Mouse (Mus musculus) cerebellum, adult 2 months (tissue): ENCODE data around the gene Rubcnl. TPM values are rescaled to one million over a fixed set of nuclear protein-coding genes. Genes with fewer than 3 reads are reported as not detected.

Source experiments
- DNase-seq, 2 experiments: peaks; one replicate each; pipeline ENCODE4 v3.0.0; 2021
- H3K27ac ChIP-seq: fragments of 200-500 bp; 2 replicates; pipeline ENCODE4 v1.5.1; 2012; ENCODE audit warnings: low read length, control low read depth, inconsistent platforms; ENCODE audit not compliant: insufficient read depth
- H3K27me3 ChIP-seq: fragments of 200-500 bp; 2 replicates; pipeline ENCODE4 v1.6.1; 2012; ENCODE audit warnings: inconsistent platforms, mild to moderate bottlenecking, low read length, moderate library complexity; ENCODE audit not compliant: control insufficient read depth, insufficient read depth
- H3K4me1 ChIP-seq: fragments of 200-500 bp; 2 replicates; pipeline ENCODE4 v1.6.1; 2011; ENCODE audit warnings: low read length; ENCODE audit not compliant: control insufficient read depth, insufficient read depth
- H3K4me3 ChIP-seq: fragments of 200-500 bp; replicated peaks from 2 replicates; pipeline ENCODE3; 2011; ENCODE audit warnings: mild to moderate bottlenecking, low read depth, low read length, control low read depth; ENCODE audit not compliant: insufficient read depth
- CTCF ChIP-seq: fragments of 200-500 bp; IDR thresholded peaks from 2 replicates; pipeline ENCODE4 v1.5.1; 2011; ENCODE audit warnings: low read depth, mild to moderate bottlenecking, control low read depth, low read length, moderate library complexity, borderline replicate concordance; ENCODE audit not compliant: insufficient read depth
- POLR2A ChIP-seq: fragments of 200-500 bp; IDR thresholded peaks from 2 replicates; pipeline ENCODE4 v1.6.1; 2011; ENCODE audit warnings: low read length, control low read depth, borderline replicate concordance; ENCODE audit not compliant: insufficient read depth
- WGBS: fragments of 180-500 bp; shearing (Covaris S2); methylation state at CpG from one replicate; pipeline ENCODE4 v1.1.7; 2018; 5-methylcytosine and 5-hydroxymethylcytosine counted together
- polyA plus RNA-seq: library from polyadenylated mRNA; depleted of rRNA; stranded (reverse); fragments of >200 nt; gene quantifications from 2 replicates; pipeline ENCODE4 v1.2.3, GENCODE M21; 2012; rRNA removed

The Rubcnl gene
- polyA plus RNA-seq, 1 experiment: 1.4 TPM

DNA sequence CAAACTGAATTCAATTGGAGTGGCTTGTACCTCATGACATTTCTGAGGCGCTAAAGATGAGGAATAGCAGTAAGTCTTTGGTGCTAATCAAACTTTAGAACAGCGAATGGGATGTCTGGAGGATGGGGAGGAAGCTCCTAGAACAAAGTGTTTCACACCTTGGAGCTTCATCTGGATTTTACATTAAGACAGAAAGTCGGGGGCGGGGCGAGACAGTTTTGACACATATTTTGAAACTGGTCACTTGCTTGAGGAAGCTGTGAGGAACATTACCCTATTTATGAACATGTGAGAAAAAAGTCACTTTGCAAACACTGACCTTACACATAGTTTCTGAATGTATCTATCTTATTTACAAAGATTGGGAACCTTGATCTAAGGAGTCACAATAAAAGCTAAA lies 49.4 kb downstream of the Rubcnl start:
- DNase-seq: no peak
- H3K4me3 ChIP-seq: no peak overlapping the region
- TF ChIP-seq CTCF: no peak
- TF ChIP-seq POLR2A: no peak
- WGBS: 96% methylated on average over 5 of the region's 5 CpGs
- H3K27ac ChIP-seq: no peak overlapping the region
- H3K27me3 ChIP-seq: no peaks in the 10 kb centered on the region
- H3K4me1 ChIP-seq: no peaks in the 10 kb centered on the region

GRCm38 (mm10) chr14:75068430-75069112 lies 52.7 kb downstream of the Rubcnl start:
- H3K4me1 ChIP-seq: no peaks in the 10 kb centered on the region
- no peak for DNase-seq
- no peak overlapping the region for H3K27ac ChIP-seq
- H3K4me3 ChIP-seq: no peak overlapping the region
- 85% methylated on average over 19 of the region's 19 CpGs for WGBS
- H3K27me3 ChIP-seq: no peaks in the 10 kb centered on the region
- no peak for TF ChIP-seq POLR2A
- no peak for TF ChIP-seq CTCF

DNA sequence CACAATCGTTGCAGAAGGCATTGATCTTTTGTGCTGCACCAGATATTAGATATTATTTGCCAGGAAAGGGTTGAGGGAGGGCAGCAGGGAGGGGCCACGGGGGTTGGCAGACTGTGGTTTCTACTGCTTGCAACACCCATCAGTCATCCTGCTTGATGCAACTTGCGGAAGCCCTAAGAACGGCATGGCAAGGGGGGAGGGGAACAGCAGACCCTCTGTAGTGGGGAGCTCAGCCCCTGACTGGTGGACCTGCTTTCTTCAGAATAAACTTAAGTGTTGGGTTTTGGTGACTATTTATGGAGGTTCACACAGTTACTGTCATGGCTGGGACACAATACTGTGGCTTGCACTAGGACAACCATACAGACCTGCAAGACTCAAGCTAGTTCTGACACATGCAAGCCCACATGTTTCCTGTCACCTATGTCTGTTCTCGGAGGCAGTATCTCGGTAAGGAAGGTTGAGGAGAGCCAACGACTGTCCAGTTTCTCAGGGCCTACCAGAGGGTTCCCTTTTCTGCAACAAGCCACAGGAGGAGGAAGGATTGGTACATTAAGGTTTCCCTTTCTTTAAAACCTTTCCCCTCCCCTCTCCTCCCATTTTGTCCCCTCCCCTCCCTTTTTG lies 53.6 kb downstream of the Rubcnl start:
- 73% methylated on average over 7 of the region's 7 CpGs for WGBS

GRCm38 (mm10) chr14:75071091-75071490 lies 55.3 kb downstream of the Rubcnl start:
- Histone ChIP-seq H3K27me3 (no peaks in the 10 kb centered on the region), H3K4me3 (no peak overlapping the region), H3K27ac (no peak overlapping the region), H3K4me1 (no peaks in the 10 kb centered on the region)
- no peak for DNase-seq
- 84% methylated on average over 15 of the region's 15 CpGs for WGBS
- TF ChIP-seq CTCF (no peak), POLR2A (no peak)

More for the DNA sequence above, 53.6 kb downstream of the Rubcnl start:
- no peaks in the 10 kb centered on the region for H3K4me1 ChIP-seq
- H3K27ac ChIP-seq: no peak overlapping the region
- no peaks in the 10 kb centered on the region for H3K27me3 ChIP-seq
- H3K4me3 ChIP-seq: no peak overlapping the region
- no peak for TF ChIP-seq CTCF
- no peak for TF ChIP-seq POLR2A
- DNase-seq: no peak

DNA sequence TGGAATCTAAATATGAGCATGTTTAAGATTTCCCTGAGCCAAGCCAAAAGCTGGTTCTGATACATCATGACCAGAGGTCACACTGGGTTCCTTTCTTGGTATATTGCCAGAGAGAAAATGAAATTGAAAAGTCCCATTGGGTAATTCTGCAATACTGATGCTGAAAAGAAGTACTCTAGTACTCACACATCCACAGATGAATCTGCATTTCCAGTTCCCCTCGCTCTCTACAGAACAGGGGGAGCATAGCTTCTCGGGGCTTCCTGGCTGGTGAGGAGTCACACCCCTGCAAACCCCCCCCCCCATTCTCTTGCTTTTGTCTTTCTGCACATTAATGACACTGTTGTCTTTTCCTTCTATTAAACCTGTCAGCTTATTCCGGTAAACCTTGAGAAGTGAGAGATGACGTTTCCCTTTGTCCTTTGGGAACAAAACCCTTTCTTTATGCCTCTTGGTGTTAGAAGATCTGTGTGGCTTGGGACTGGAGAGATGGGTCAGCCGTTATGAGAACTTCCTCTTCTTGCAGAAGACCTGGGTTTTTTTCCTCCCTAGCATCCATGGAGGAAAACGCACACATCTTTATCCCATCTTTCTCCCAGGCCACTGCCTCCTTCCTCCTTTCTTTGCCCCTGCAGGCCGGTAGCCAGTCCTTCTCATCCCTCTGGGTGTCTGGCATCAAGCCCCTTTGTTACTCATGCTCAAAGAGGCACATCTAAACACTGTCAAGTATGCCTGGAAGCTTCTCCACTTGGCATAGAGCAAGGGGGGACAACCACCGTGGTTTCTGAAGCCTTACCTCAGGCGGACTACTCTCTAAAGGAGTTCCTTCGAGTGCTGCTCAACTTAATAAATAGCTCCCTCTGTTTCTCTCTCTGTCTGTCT lies 59.7 kb downstream of the Rubcnl start:
- H3K4me3 ChIP-seq: no peak overlapping the region
- DNase-seq: no peak
- 36% methylated on average over 10 of the region's 10 CpGs for WGBS
- TF ChIP-seq POLR2A: no peak
- TF ChIP-seq CTCF: no peak
- no peak overlapping the region for H3K27ac ChIP-seq
- H3K4me1 ChIP-seq: no peaks in the 10 kb centered on the region
- H3K27me3 ChIP-seq: no peaks in the 10 kb centered on the region

DNA sequence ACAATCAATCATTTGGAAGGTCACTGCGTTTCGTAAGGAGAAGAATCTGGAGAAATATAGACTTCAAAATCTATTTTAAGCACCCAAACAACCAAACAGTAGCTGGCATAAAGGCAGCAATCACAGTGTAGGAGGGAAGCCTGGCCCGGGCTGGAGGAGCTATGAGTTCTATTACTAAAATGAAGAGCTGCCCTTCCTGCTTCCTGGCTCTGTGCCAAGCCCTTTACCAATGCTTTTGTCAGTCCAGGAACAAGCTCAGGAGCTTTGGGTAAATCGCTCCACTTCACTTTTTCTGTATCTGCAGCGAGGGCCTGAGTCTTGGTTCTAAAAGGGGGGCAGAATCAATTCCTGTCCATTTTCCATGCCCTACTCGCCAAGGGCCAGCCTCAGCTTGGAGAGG lies 62.1 kb downstream of the Rubcnl start:
- no peak for DNase-seq
- TF ChIP-seq CTCF (no peak), POLR2A (no peak)
- WGBS: 62% methylated on average over 6 of the region's 6 CpGs
- H3K27ac ChIP-seq: no peak overlapping the region
- no peaks in the 10 kb centered on the region for H3K4me1 ChIP-seq
- H3K27me3 ChIP-seq: no peaks in the 10 kb centered on the region
- H3K4me3 ChIP-seq: no peak overlapping the region

Other genes starting within 250 kb of the Rubcnl start
- 24.4 and 26.4 TPM in 2 replicates for gene Lrch1, start 68.2 kb upstream of the Rubcnl start, polyA plus RNA-seq
- gene Lrrc63, start 114.9 kb downstream of the Rubcnl start, polyA plus RNA-seq: 0.03 TPM in 1 of 2 replicates, not detected in the other
- gene Lcp1, start 115.1 kb downstream of the Rubcnl start, polyA plus RNA-seq: 8.1 and 9.1 TPM in 2 replicates
- not detected in 2 replicates for gene Cpb2, start 226.3 kb downstream of the Rubcnl start, polyA plus RNA-seq